Mouse (Mus musculus) retina, adult 2 months (tissue): ENCODE results near the gene Vmn1r173.
"Not testable (repeated sequence)": the region's sequence is repeated elsewhere in the genome, so short reads cannot be mapped to it uniquely, and the experiment has no call there.

Experiments
- DNase-seq: peaks from one replicate; pipeline ENCODE4 v3.0.0-alpha.2; 2012; ENCODE audit warnings: low read depth, low spot score

Gene Vmn1r173

GRCm38 (mm10) chr7:23700403-23700802 is at the start of gene Vmn1r173:
Gene Vmn1r173 (plus strand): TSS chr7:23700703.
- DNase-seq: not testable (repeated sequence)

GRCm38 (mm10) chr7:23658016-23658415 is 42.5 kb upstream of the Vmn1r173 start, which contains the start of gene Vmn1r172:
Gene Vmn1r172 (plus strand): TSS chr7:23658316.
- DNase-seq: no peak

DNA sequence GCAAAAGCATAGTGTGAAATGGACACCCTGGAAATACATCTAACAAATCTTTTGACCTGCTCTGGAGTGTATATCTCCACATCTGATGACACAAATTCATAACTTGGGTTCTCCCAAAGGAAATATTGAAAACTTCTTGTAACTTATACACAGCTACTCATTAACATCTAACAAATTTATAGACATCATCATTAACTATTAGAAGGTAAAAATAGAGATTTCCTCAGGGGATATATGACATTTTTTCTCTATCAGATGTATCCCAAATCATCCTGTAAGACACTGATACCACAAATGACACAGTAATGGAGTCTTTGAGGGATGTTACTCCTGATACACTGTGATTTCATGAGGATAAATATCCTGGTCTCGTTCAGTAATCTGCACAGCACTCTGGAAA is 51.5 kb downstream of the Vmn1r173 start, which contains the start of gene Vmn1r174:
Gene Vmn1r174, plus strand, starts transcription at position 301 of the 400 bp plus-strand sequence.
- not testable (repeated sequence) for DNase-seq
